Mouse (Mus musculus) layer of hippocampus, adult 2 months (tissue): ENCODE data around the gene Tmem245. TPM values are rescaled to one million over a fixed set of nuclear protein-coding genes. Genes with fewer than 3 reads are reported as not detected.

Experiments
- DNase-seq, 2 experiments: peaks; one replicate each; pipeline ENCODE4 v3.0.0; 2022; ENCODE audit warnings: low spot score in 2 of 2
- H3K27ac ChIP-seq: fragments of 200-600 bp; 2 replicates; pipeline ENCODE4 v1.8.1; 2022
- H3K4me3 ChIP-seq: fragments of 200-600 bp; 2 replicates; pipeline ENCODE4 v1.8.1; 2022; ENCODE audit warnings: mild to moderate bottlenecking
- CTCF ChIP-seq: fragments of 200-600 bp; conservative IDR thresholded peaks from 2 replicates; pipeline ENCODE4 v1.8.1; 2022; ENCODE audit warnings: antibody characterized with exemption, mild to moderate bottlenecking, moderate library complexity
- microRNA-seq, 2 experiments: library from miRNA; unstranded; fragments of <30 nt; microRNA quantifications; one replicate each; pipeline ENCODE4 v1.2.0; 2021
- total RNA-seq, 2 experiments: library from RNA; stranded (reverse); gene quantifications; 2 replicates each; pipeline ENCODE4 v1.2.3; 2021

The Tmem245 gene
- total RNA-seq, 2 experiments from 2014 or later = 33.7 to 37.2 TPM

DNA sequence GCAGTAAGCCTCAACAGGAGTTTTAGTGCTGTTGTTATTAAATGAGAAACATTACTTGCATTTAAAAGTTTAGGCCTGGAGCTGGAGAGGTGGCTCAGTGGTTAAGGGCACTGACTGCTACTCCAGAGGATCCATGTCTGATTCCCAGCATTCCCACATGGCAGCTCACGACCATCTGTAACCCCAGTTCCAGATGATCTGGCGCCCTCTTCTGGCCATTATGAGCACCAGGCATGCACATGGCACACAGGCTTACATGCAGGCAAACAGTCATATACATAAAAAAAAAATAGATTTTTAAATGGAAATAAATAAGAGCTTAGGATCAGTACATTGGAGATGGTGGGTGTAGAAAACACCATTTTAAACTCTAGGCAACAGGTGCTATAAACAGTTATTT is 103.3 kb downstream of the Tmem245 start:
- Histone ChIP-seq H3K4me3 (no peak overlapping the region), H3K27ac (no peak overlapping the region)
- TF ChIP-seq CTCF = peak; percentile 54
- DNase-seq = no peak

DNA sequence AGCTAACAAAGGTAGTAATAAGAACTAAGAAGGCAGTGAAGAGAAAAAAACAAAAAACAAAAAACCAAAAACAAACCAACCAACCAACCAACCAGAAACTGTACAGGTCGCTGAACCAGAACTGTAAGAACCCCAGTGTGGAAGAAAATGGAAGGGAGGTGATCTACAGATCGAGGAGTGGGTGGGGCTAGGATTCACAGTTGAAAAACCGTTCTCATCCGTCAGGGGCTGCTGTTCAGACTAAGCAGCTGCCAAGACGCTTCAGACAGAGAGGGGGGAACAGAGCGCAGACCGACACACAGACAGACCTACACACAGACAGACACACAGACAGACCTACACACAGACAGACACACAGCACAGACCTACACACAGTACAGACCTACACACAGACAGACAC is 104.7 kb downstream of the Tmem245 start:
- H3K27ac ChIP-seq = no peak overlapping the region
- DNase-seq = no peak
- no peak for TF ChIP-seq CTCF
- H3K4me3 ChIP-seq = no peak overlapping the region

DNA sequence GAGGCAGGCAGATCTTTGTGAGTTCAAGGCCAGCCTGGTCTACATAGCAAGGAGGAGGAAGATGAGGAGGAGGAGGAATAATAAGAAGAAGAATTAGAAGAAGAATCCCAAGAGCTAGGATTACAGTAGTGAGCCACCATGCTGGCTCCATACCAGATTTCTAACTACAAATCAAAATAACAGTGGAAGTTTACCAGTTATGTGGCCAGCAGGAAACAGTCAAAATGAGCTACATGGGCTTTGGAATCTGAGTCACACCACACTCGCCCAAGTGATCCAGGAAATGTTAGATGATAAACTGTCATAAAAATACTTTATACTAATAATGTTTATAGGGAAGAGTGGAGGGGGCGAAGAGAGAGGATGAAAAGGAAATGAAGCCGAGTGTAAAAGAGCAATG is 106.9 kb downstream of the Tmem245 start:
- no peak for TF ChIP-seq CTCF
- H3K4me3 ChIP-seq = no peak overlapping the region
- no peak for DNase-seq
- H3K27ac ChIP-seq = no peak overlapping the region

DNA sequence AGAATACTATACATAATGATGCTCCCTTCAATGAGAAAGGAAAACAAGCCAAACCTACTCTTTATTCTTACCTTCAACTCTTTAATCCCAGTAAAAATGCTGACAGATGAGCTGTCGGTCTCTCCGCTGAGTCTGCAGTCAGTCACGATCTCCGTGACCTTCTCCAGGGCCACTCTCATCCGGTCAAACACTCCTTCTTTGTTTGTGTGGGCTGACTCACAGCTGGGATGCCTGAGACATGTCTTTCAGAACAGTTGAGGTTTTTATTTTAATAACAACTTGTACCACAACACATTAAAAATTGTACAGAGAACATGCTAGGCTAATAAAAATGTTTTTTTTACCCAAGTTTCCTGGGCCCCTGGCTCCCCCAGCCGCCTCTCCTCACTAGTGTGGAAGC is 109.6 kb downstream of the Tmem245 start:
- Histone ChIP-seq H3K4me3 (no peak overlapping the region), H3K27ac (peak overlapping the region; percentile 0; the same call in 1 of the 2 replicates)
- no peak for DNase-seq
- TF ChIP-seq CTCF = no peak

- no peak overlapping the region for H3K4me3 ChIP-seq
- TF ChIP-seq CTCF = no peak
- no peak for DNase-seq
- no peak overlapping the region for H3K27ac ChIP-seq
Observed at GRCm38 (mm10) chr4:56831998-56832397, 115.2 kb downstream of the Tmem245 start.

GRCm38 (mm10) chr4:56831013-56831609 is 116.1 kb downstream of the Tmem245 start:
- Histone ChIP-seq H3K27ac (no peak overlapping the region), H3K4me3 (no peak overlapping the region)
- no peak for DNase-seq
- no peak for TF ChIP-seq CTCF

DNA sequence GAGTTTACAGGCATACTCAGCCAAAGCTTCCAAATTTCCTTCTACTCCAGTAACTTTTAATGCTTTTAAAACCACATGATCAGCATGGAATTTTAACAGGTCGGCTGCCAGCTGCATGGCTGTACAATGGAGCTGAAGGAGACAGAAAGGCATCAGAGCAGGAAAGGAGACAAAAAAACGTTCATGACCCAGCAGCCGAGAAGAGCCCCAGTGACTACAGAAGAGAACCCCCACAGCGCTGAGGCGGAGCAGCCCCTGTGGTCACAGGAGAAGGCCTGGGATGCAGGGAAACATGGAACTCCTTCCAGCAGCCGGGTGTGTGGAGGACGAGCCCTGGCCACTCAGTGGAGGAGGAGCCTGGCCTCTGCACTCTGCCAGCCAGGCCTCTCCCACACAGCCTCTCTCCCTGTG is 117.7 kb downstream of the Tmem245 start:
- no peak overlapping the region; the same call in 1 of the 2 replicates for H3K4me3 ChIP-seq
- DNase-seq = peak; percentile 26 to 57
- H3K27ac ChIP-seq = peak overlapping the region; percentile 84
- no peak for TF ChIP-seq CTCF

- DNase-seq = no peak
- no peak for TF ChIP-seq CTCF
- H3K4me3 ChIP-seq = no peak overlapping the region; the same call in 1 of the 2 replicates
- H3K27ac ChIP-seq = peak overlapping the region; percentile 84
Observed at GRCm38 (mm10) chr4:56828932-56829331, 118.3 kb downstream of the Tmem245 start.

- H3K27ac ChIP-seq = peak overlapping the region; percentile 46
- H3K4me3 ChIP-seq = no peak overlapping the region
- no peak for DNase-seq
- no peak for TF ChIP-seq CTCF
Observed at GRCm38 (mm10) chr4:56824231-56824630, 123.0 kb downstream of the Tmem245 start.

- Histone ChIP-seq H3K27ac (peak overlapping the region; percentile 79), H3K4me3 (no peak overlapping the region)
- DNase-seq = peak in 1 of 2 experiments; percentile 13
- peak; percentile 95 for TF ChIP-seq CTCF
Observed at GRCm38 (mm10) chr4:56820017-56820550, 127.2 kb downstream of the Tmem245 start.

Small RNAs within 50 kb of the gene (microRNA-seq; reads per million reads assigned to microRNA genes)
- 13.7 to 19.5 reads per million in 2 experiments for gene Mir32

Other genes starting within 250 kb of the Tmem245 start
- not detected for gene Gm26657, start 207.4 kb downstream of the Tmem245 start, total RNA-seq
- under 1 TPM; 0.26 to 0.32 TPM for gene Actl7b, start 206.0 kb downstream of the Tmem245 start, total RNA-seq
- not detected for gene Actl7a, start 204.0 kb downstream of the Tmem245 start, total RNA-seq
- 10 to 100 TPM; 61.9 to 63.7 TPM for gene Elp1, start 145.1 kb downstream of the Tmem245 start, total RNA-seq
- 10 to 100 TPM; 17.6 to 18.1 TPM for gene Fam206a, start 145.1 kb downstream of the Tmem245 start, total RNA-seq
- 10 to 100 TPM; 14.3 to 17.4 TPM for gene Ctnnal1, start 82.2 kb downstream of the Tmem245 start, total RNA-seq
- 100 to 1,000 TPM; 222 to 227 TPM for gene Frrs1l, start 43.0 kb upstream of the Tmem245 start, total RNA-seq
- gene Epb41l4b, start 196.0 kb upstream of the Tmem245 start, total RNA-seq = 10 to 100 TPM; 20.3 to 26.7 TPM